Mouse (Mus musculus) thymus, postnatal 10 days (tissue): Measurements from ENCODE around the gene Mgll.
A peak's percentile ranks its signal among the peaks of the same experiment; 100 is the strongest.

Experiments used
- DNase-seq, 2 experiments: peaks; one replicate each; pipeline ENCODE4 v3.0.0; 2021; ENCODE audit warnings: low spot score in 2 of 2

Gene Mgll

GRCm38 (mm10) chr6:88844901-88845565, 120.8 kb downstream of the Mgll start:
- no peak for DNase-seq

GRCm38 (mm10) chr6:88847571-88847970, 123.4 kb downstream of the Mgll start:
- no peak for DNase-seq

- DNase-seq, result peak in 1 of 2 experiments; percentile 56
Observed at GRCm38 (mm10) chr6:88849270-88849669, 125.1 kb downstream of the Mgll start.

GRCm38 (mm10) chr6:88850034-88850433, 125.8 kb downstream of the Mgll start:
- DNase-seq, result no peak

GRCm38 (mm10) chr6:88854509-88854908, 130.3 kb downstream of the Mgll start:
- DNase-seq, result no peak

GRCm38 (mm10) chr6:88855636-88856035, 131.4 kb downstream of the Mgll start:
- DNase-seq, result peak in 1 of 2 experiments; percentile 79

GRCm38 (mm10) chr6:88857249-88857648, 133.0 kb downstream of the Mgll start:
- no peak for DNase-seq

- no peak for DNase-seq
Observed at GRCm38 (mm10) chr6:88857830-88858229, 133.6 kb downstream of the Mgll start.

GRCm38 (mm10) chr6:88858341-88858740, 134.1 kb downstream of the Mgll start:
- DNase-seq, result no peak

- peak in 1 of 2 experiments; percentile 51 for DNase-seq
Observed at GRCm38 (mm10) chr6:88860914-88861313, 136.7 kb downstream of the Mgll start.

- no peak for DNase-seq
Observed at GRCm38 (mm10) chr6:88865704-88866103, 141.5 kb downstream of the Mgll start.

- DNase-seq, result no peak
Observed at GRCm38 (mm10) chr6:88869459-88869858, 145.2 kb downstream of the Mgll start.

- DNase-seq, result no peak
Observed at GRCm38 (mm10) chr6:88870594-88870993, 146.4 kb downstream of the Mgll start.

GRCm38 (mm10) chr6:88871546-88871945, 147.3 kb downstream of the Mgll start:
- DNase-seq, result no peak

GRCm38 (mm10) chr6:88872811-88873210, 148.6 kb downstream of the Mgll start:
- DNase-seq, result peak; percentile 47 to 48

- peak in 1 of 2 experiments; percentile 34 for DNase-seq
Observed at GRCm38 (mm10) chr6:88873965-88874867, 150.0 kb downstream of the Mgll start.

GRCm38 (mm10) chr6:88874868-88875508, 150.8 kb downstream of the Mgll start, which contains the start of gene Podxl2:
TSS of gene Podxl2 (minus strand) at chr6:88875044.
- peak; percentile 73 to 76 for DNase-seq
